Mouse (Mus musculus) midbrain, embryonic 15.5 days (tissue): ENCODE measurements around the gene Pten. TPM values are rescaled to one million over a fixed set of nuclear protein-coding genes. Genes with fewer than 3 reads are reported as not detected.

Source experiments
- polyA plus RNA-seq: library from polyadenylated mRNA; unstranded; fragments of >200 nt; fragmentation: Nextera tagmentation; extraction: Ambion mirVana; gene quantifications from 2 replicates; pipeline ENCODE4 v1.2.1, GENCODE M21; 2015

The Pten gene
- polyA plus RNA-seq, 1 experiment from 2014 or later: 12.2 TPM

Other genes with a start within 250 kb of the Pten start
- 0.81 and 1.1 TPM in 2 replicates for gene Papss2, start 161.7 kb upstream of the Pten start, polyA plus RNA-seq
- gene Atad1, start 17.7 kb upstream of the Pten start, polyA plus RNA-seq: 106 and 110 TPM in 2 replicates